Mouse (Mus musculus): ENCODE measurements around the gene Gm42669.

Gm42669 gene

GRCm38 (mm10) chr5:107507321-107507720 lies at the start of gene Gm42669:
Gm42669 (plus strand) TSS chr5:107507621.
- CTCF ChIA-PET = no interaction called here

GRCm38 (mm10) chr5:107462147-107463076 lies 45.0 kb upstream of the Gm42669 start:
- CTCF ChIA-PET = no interaction called here

DNA sequence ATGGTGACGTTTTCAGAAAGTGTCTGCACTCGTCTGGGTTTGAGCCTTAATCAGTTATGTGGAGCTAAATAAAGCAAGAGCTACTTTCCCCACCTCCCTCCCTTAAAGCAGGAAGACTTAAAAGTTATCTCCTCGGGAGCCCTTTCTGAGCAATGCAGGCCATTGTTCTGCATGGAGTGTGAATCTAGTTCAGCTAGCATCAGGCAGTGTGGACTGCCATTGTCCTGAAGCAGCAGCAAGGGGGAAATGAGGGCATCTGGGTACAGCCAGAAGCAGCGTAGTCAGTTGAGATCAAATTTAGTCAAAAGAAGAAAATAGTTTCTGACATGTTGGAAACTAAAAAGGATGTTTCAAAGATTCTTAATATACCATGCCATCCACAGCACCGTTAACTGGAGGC lies 40.9 kb upstream of the Gm42669 start:
- CTCF ChIA-PET = no interaction called here

DNA sequence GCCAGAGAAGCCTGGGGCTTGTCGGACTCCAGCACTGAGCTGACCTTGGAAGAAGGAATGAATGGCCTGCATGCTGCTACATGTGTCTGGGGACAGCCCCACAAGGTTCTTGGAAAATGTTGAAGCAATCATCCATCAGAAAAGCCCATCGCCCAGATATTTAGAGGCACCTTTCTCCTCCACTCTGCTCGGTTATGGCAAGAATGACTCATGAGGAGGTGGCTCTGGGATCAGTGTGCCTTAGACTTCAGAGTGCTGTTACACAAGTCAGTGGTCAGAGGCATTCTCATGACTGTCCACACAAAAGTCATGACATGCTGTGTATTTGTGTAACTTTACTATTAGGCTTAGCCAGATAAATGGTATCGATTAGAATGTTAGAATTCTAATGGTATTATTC lies 40.3 kb upstream of the Gm42669 start:
- CTCF ChIA-PET = no interaction called here

DNA sequence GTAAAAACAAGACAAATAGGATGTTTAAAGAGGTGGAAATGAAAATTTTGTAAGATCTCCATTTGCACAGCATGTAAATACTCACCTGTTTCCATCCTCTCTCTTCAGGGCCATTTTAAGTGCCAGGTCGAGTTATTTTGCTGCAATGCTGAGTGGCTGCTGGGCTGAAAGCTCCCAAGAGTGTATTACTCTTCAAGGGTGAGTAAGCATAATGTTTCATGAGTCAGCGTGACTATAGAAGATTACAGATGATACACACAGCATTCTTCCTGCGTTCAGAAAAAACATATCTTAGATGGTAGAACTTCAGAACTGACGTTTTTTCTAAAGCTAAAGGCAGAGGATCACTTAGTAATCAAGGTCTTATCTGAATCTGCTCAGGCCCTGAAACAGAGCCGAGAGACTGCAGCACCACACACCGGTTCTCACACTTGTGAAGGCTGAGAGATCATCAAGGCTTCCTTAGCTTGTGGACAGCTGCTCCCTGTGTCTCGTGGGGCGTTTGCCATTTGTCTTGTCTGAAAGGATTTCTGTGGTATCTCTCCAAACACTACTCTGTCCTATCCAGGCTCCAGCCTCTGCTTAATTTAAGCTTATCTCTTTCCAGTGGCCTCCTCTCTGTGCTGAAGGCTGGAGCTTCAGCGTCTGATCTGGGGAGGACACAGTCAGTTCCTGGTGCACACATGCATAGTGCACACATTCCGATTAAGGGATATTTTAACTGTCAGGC lies 36.7 kb upstream of the Gm42669 start:
- CTCF ChIA-PET = no interaction called here

- CTCF ChIA-PET = no interaction called here
Measured at GRCm38 (mm10) chr5:107480194-107480593, 27.2 kb upstream of the Gm42669 start.

DNA sequence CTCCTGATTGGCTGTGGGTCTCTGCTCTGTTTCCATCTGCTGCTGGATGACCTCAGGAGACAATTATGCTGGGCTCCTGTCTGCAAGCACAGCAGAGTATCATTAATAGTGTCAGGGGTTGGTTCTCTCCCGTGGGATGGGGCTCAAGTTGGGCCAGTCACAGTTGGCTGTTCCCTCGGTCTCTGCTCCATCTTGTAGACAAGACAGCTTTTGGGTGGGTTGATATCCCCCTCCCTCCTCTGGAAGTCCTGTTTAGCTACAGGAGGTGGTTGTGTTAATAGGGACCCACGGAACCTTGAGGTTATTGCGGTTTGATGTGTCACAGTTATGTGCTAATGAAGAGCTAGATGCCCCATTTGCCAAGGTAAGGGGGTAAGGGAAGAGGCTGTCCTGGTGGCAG lies 18.4 kb upstream of the Gm42669 start:
- CTCF ChIA-PET = no interaction called here

GRCm38 (mm10) chr5:107491036-107491435 lies 16.4 kb upstream of the Gm42669 start:
- CTCF ChIA-PET = no interaction called here

GRCm38 (mm10) chr5:107492471-107492870 lies 14.9 kb upstream of the Gm42669 start:
- CTCF ChIA-PET = no interaction called here

- CTCF ChIA-PET = no interaction called here
Measured at GRCm38 (mm10) chr5:107494759-107495158, 12.7 kb upstream of the Gm42669 start.

GRCm38 (mm10) chr5:107496047-107496446 lies 11.4 kb upstream of the Gm42669 start:
- CTCF ChIA-PET = no interaction called here

- CTCF ChIA-PET = no interaction called here
Measured at GRCm38 (mm10) chr5:107497519-107498501, 9.6 kb upstream of the Gm42669 start.

GRCm38 (mm10) chr5:107498806-107499310 lies 8.6 kb upstream of the Gm42669 start:
- CTCF ChIA-PET = no interaction called here

DNA sequence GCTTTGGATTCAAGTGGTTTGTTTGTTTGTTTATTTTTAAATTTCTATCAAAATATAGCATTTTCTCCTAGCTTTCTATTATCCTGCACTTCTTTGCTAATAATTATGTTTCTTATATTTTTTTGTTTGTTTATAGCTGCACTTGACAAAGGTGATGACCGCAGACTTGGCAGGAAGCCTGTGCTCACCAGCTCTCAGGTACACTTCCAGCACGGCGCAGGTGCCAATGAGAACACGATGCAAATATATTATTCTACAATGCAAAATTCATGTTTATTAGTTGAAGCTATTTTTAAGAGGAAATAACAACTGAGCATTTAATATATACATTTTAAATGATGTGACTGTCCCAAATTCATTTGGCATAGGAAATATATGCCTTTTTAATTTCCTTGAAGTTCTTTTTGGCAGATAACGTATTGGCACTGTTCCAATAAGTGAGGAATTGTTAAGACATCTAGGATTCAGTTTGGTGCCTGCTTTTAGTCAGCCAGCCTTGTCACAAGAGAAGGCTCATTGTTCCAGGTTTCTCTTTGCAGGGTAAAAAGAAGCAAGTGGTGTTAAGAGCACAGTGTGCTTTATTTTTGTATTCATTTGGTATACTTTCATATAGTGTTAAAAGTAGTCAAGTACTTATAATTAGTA lies 7.4 kb upstream of the Gm42669 start:
- CTCF ChIA-PET = interaction anchor here (0.6 kb wide), 1 partner anchor 23 kb away, joined by 3 read pairs; no protein-coding TSS in a partner anchor

DNA sequence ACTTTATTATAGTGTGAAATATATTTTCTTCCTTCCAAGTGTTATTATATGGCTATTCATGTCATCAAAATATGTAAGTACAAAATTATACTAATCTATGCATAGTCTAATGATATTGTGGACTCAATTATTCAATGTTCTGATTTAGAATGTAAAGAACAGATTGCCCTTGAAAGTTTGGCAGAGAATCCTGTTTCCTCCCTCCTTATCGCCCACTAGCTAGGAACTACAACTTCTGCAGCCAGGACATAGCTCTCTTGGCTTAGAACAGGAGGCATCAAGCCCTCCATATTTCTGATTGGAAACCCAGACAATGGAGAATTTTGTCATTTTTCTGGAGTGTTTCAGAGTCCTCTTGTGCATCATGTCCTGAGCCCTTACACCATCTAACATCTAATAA lies 6.7 kb upstream of the Gm42669 start:
- CTCF ChIA-PET = no interaction called here

DNA sequence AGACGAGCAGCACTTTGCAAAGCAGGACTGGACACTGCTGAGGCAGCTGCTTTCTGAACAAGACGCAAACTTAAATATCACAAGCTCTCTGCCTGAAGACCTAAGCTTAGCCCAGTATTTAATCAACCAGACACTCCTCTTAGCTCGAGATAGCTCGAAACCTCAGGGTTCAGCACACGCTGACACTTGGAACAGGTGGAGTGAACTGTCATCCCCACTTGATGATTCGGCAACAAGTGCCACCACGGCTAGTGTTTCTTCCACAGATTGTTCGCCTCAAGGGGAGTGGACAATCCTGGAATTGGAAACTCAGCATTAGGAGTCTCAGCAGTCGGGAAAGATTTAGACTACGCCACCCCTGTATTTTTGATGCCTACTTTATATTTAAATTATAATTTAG lies 3.1 kb downstream of the Gm42669 start:
- CTCF ChIA-PET = no interaction called here

DNA sequence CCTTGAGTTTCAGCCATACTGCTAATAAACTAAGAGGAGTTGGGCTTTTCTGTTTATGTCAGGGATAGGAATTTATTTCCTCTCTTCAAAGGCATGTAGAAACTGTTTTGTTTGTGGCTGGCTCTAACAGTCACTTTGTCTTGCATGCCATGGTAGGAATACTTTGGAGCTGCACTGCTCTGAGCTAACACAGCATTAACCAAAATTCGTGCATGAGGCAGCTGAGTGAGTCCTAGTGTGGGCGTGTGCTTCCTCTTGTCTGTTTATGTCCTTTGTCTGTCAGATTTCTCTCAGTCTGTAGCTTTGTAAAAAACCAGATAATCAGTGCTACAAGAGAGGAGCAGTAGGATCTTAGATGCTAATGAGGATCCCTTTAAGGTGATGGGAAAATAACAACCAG lies 3.9 kb downstream of the Gm42669 start:
- CTCF ChIA-PET = no interaction called here

- CTCF ChIA-PET = interaction anchor here (0.5 to 1.1 kb wide), 2 partner anchors 10 to 391 kb away, joined by 4 read pairs; no protein-coding TSS in a partner anchor
Measured at GRCm38 (mm10) chr5:107513583-107513982, 6.2 kb downstream of the Gm42669 start.

DNA sequence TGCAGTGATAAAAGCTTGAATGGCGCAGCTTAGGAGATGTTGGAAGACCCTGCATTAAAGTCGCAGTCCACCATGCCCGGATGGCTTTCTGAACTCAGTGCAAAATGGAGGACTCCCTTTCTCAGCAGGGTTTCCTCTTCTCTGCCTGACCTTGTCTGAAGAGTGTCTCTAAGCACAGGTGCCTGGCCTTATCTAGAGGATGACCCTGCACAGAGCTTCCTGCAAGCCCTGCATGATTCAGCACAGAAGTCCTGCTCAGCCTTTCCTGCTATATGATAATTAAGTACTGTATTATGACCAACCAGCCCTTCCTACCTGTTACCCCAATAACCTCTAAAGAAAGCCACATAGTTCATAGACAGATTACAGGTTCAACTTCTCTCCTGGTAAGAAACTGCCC lies 8.0 kb downstream of the Gm42669 start:
- CTCF ChIA-PET = no interaction called here

- CTCF ChIA-PET = no interaction called here
Measured at GRCm38 (mm10) chr5:107516087-107516486, 8.7 kb downstream of the Gm42669 start.

- CTCF ChIA-PET = no interaction called here
Measured at GRCm38 (mm10) chr5:107518602-107519001, 11.2 kb downstream of the Gm42669 start.

Data from spleen, embryonic (tissue).